Mouse (Mus musculus) thymus, adult 2 months (tissue): ENCODE measurements around the gene AC131692.1. TPM values are rescaled to one million over a fixed set of nuclear protein-coding genes. Genes with fewer than 3 reads are reported as not detected.

Source experiments
- DNase-seq: peaks from one replicate; pipeline ENCODE4 v3.0.0; 2021
- H3K27ac ChIP-seq: fragments of 200-500 bp; 2 replicates; pipeline ENCODE4 v1.5.1; 2012; ENCODE audit warnings: low read length, control low read depth; ENCODE audit not compliant: control insufficient read depth, insufficient read depth
- H3K27me3 ChIP-seq: fragments of 200-500 bp; 2 replicates; pipeline ENCODE4 v1.6.1; 2012; ENCODE audit warnings: mild to moderate bottlenecking, low read length, moderate library complexity, mixed read lengths; ENCODE audit not compliant: control insufficient read depth, insufficient read depth
- H3K36me3 ChIP-seq: fragments of 200-500 bp; 2 replicates; pipeline ENCODE4 v1.6.1; 2012; ENCODE audit warnings: mild to moderate bottlenecking, low read length, moderate library complexity; ENCODE audit not compliant: control insufficient read depth, insufficient read depth
- H3K4me1 ChIP-seq: fragments of 200-500 bp; replicated peaks from 2 replicates; pipeline ENCODE4 v1.6.1; 2012; ENCODE audit warnings: low read length; ENCODE audit not compliant: control insufficient read depth, insufficient read depth
- H3K4me3 ChIP-seq: fragments of 200-500 bp; 2 replicates; pipeline ENCODE4 v1.5.1; 2012; ENCODE audit warnings: mild to moderate bottlenecking, low read length, control low read depth, moderate library complexity; ENCODE audit not compliant: control insufficient read depth, insufficient read depth
- CTCF ChIP-seq: fragments of 200-500 bp; IDR thresholded peaks from 2 replicates; pipeline ENCODE4 v1.5.1; 2012; ENCODE audit warnings: mild to moderate bottlenecking, control low read depth, low read length, moderate library complexity, borderline replicate concordance; ENCODE audit not compliant: control insufficient read depth, poor library complexity, insufficient read depth; ENCODE audit errors: extremely low read depth
- POLR2A ChIP-seq: fragments of 200-500 bp; IDR thresholded peaks from 2 replicates; pipeline ENCODE4 v1.6.1; 2012; ENCODE audit warnings: mild to moderate bottlenecking, low read length, control low read depth, moderate library complexity; ENCODE audit not compliant: control insufficient read depth, poor library complexity, insufficient read depth; ENCODE audit errors: extremely low read depth
- WGBS: fragments of 180-500 bp; shearing (Covaris S2); methylation state at CpG from one replicate; pipeline ENCODE4 v1.1.7; 2018; 5-methylcytosine and 5-hydroxymethylcytosine counted together
- polyA plus RNA-seq: library from polyadenylated mRNA; depleted of rRNA; stranded (reverse); fragments of >200 nt; gene quantifications from 2 replicates; pipeline ENCODE4 v1.2.3, GENCODE M21; 2012

AC131692.1 gene
- polyA plus RNA-seq, 1 experiment: 0.66 TPM

DNA sequence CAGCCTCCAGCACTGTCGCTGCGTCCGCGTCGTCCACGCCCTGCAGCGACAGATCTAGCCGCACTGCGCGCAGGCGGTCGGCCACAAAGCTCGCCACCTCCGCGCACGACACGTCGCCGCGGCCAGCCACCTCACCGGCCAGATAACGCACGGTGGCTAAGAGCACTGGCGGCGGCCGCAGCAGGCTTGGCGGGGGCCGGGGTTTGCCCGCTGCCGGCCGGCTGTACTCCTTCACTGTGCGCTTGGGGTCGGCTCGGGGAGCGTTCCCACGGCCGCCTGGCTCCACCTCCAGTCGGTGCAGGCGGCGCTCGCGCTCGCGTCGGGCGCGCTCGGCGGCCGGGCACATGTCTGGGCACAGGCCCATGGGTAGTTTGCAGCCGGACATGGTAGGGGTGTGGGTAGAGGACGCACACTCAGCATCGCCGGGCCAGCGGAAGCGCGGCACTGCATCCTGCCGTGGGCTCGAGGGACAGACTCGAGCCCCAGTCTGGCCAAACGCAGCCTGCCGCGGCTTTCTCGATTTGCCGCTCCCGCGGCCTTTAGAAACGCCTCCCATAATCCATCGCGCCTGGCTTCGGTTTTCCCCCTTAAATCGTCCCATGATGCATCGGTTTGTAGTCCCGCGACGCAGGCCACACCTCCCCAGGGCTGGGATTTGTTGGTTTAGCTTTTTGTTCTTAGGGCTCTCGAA is 23.9 kb downstream of the AC131692.1 start, which contains the start of gene Sac3d1:
Sac3d1 (minus strand) TSS at position 665 of the 691 bp plus-strand sequence.
- H3K27ac ChIP-seq: no peak within 1 kb of the TSS
- H3K36me3 ChIP-seq: no peaks in the 10 kb centered on the region; the same call in 1 of the 2 replicates
- no peaks in the 10 kb centered on the region for H3K27me3 ChIP-seq
- peak within 1 kb of the TSS; percentile 66 for H3K4me3 ChIP-seq
- peak; percentile 62; the same call in 1 of the 2 replicates for TF ChIP-seq CTCF
- TF ChIP-seq POLR2A: peak; percentile 39; the same call in 1 of the 2 replicates
- H3K4me1 ChIP-seq: peaks cover 8% of the 10 kb centered on the region; the same call in 1 of the 2 replicates
- peak; percentile 91 for DNase-seq
- under 1% methylated on average over 77 of the region's 77 CpGs for WGBS

- DNase-seq: no peak
- H3K4me3 ChIP-seq: no peak overlapping the region
- no peaks in the 10 kb centered on the region; the same call in 1 of the 2 replicates for H3K36me3 ChIP-seq
- H3K4me1 ChIP-seq: peaks cover 8% of the 10 kb centered on the region; the same call in 1 of the 2 replicates
- H3K27ac ChIP-seq: no peak overlapping the region
- TF ChIP-seq POLR2A (no peak), CTCF (no peak)
- WGBS: 5% methylated on average over 8 of the region's 8 CpGs
- H3K27me3 ChIP-seq: no peaks in the 10 kb centered on the region
Observed at GRCm38 (mm10) chr19:6118677-6119185, 24.5 kb downstream of the AC131692.1 start.

- DNase-seq: no peak
- WGBS: 95% methylated on average over 19 of the region's 19 CpGs
- no peak for TF ChIP-seq POLR2A
- no peak for TF ChIP-seq CTCF
- Histone ChIP-seq H3K4me3 (no peak overlapping the region), H3K36me3 (no peaks in the 10 kb centered on the region), H3K4me1 (peaks cover 7% of the 10 kb centered on the region; the same call in 1 of the 2 replicates), H3K27me3 (no peaks in the 10 kb centered on the region), H3K27ac (no peak overlapping the region)
Observed at GRCm38 (mm10) chr19:6121761-6122160, 27.5 kb downstream of the AC131692.1 start.

DNA sequence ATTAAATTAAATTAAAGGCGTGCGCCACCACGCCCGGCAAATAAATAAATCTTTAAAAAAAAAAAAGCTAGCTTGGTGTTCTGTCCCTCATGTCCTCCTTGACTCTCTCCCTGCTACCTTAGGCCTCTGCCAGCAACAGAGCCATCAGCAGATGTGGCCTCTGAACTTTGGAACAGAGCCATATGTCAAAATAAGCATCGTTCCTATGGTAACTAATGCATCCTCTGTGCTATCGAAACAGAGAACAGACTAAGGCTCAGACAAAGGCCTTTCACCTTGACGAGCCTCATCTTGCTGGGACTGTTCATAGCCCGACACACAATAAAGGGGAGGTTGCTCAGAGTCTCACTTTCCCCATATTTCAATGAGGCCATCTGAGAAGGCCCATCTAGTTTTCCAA is 29.1 kb downstream of the AC131692.1 start:
- Histone ChIP-seq H3K4me3 (no peak overlapping the region), H3K36me3 (no peaks in the 10 kb centered on the region), H3K4me1 (no peaks in the 10 kb centered on the region; the same call in 1 of the 2 replicates), H3K27ac (no peak overlapping the region), H3K27me3 (no peaks in the 10 kb centered on the region)
- no peak for TF ChIP-seq CTCF
- no peak for TF ChIP-seq POLR2A
- WGBS: 93% methylated on average over 8 of the region's 8 CpGs
- DNase-seq: no peak

DNA sequence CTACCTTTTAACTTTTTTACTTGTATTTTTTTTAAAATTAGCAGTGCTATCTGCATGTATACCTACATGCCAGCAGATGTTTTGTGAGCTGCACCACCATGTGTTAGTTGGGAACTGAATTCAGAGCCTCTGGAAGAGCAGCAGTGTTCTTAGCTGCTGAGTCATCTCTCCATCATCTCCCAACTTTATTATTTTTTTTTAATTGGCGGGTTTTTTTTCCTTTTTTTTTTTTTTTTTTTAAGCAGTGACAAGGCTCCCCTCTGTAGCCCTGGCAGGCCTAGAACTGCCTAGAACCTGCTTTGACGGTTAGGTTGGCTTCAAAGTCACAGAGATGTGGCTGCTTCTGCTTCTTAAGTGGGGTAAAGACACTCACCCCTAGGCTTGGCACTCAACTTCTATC is 30.7 kb downstream of the AC131692.1 start:
- Histone ChIP-seq H3K27me3 (no peaks in the 10 kb centered on the region), H3K4me1 (peaks cover 3% of the 10 kb centered on the region), H3K27ac (no peak overlapping the region), H3K36me3 (no peaks in the 10 kb centered on the region), H3K4me3 (no peak overlapping the region)
- 91% methylated on average over 2 of the region's 2 CpGs for WGBS
- no peak for TF ChIP-seq POLR2A
- TF ChIP-seq CTCF: no peak
- no peak for DNase-seq

GRCm38 (mm10) chr19:6126289-6126688 is 32.1 kb downstream of the AC131692.1 start:
- peak; percentile 65 for DNase-seq
- H3K27me3 ChIP-seq: no peaks in the 10 kb centered on the region
- no peaks in the 10 kb centered on the region for H3K36me3 ChIP-seq
- no peak overlapping the region for H3K27ac ChIP-seq
- peaks cover 3% of the 10 kb centered on the region for H3K4me1 ChIP-seq
- 34% methylated on average over 4 of the region's 4 CpGs for WGBS
- TF ChIP-seq CTCF (no peak), POLR2A (no peak)
- no peak overlapping the region for H3K4me3 ChIP-seq
